Mouse (Mus musculus) bone marrow macrophage, adult 2 months (primary cell): ENCODE measurements at regions not wholly inside any gene's neighbourhood (a gene's known extent, or its start where the extent isn't known, plus 50 kb on each side); places are given as distances from the start of the nearest gene placed in this dataset.

Experiments
- CTCF ChIP-seq: IDR thresholded peaks from 2 replicates; pipeline ENCODE4 v1.5.1; 2012; ENCODE audit warnings: low read depth, mild to moderate bottlenecking, low read length, moderate library complexity
- POLR2A ChIP-seq: IDR thresholded peaks from 2 replicates; pipeline ENCODE4 v1.6.1; 2012; ENCODE audit warnings: mild to moderate bottlenecking, low read depth, low read length, borderline replicate concordance

- no peak for TF ChIP-seq CTCF
- TF ChIP-seq POLR2A = no peak
Observed at GRCm38 (mm10) chr13:43930081-43930981, 145.8 kb downstream of the Cd83 start.
